Mouse (Mus musculus) frontal cortex, adult 2 months (tissue): ENCODE data around the gene Rps25. TPM values are rescaled to one million over a fixed set of nuclear protein-coding genes. Genes with fewer than 3 reads are reported as not detected.
"Not testable (repeated sequence)": the region's sequence is repeated elsewhere in the genome, so short reads cannot be mapped to it uniquely, and the experiment has no call there.

Source experiments
- DNase-seq, 2 experiments: peaks; one replicate each; pipeline ENCODE4 v3.0.0; 2022; ENCODE audit warnings: low spot score in 1 of 2; ENCODE audit errors: extremely low spot score in 1 of 2
- polyA plus RNA-seq: library from polyadenylated mRNA; depleted of rRNA; stranded (reverse); fragments of >200 nt; gene quantifications from 2 replicates; pipeline ENCODE4 v1.2.3, GENCODE M21; 2012; rRNA removed

Gene Rps25
- 510 and 649 TPM in 2 replicates for polyA plus RNA-seq

- DNase-seq: peak; percentile 86 to 94
Measured at GRCm38 (mm10) chr9:44406906-44407751, at the start of gene Rps25, which contains the start of gene Trappc4. TSS of gene Rps25 (plus strand) at chr9:44407139. TSS of gene Trappc4 (minus strand) at chr9:44407600.

- DNase-seq: no peak
Measured at GRCm38 (mm10) chr9:44357207-44357606, 49.7 kb upstream of the Rps25 start.

GRCm38 (mm10) chr9:44361190-44361917 lies 45.6 kb upstream of the Rps25 start, which contains the start of gene Vps11:
TSS of gene Vps11 (minus strand) at chr9:44361670.
- peak; percentile 87 to 97 for DNase-seq

- not testable (repeated sequence) for DNase-seq
Measured at GRCm38 (mm10) chr9:44361931-44362330, 45.0 kb upstream of the Rps25 start.

- DNase-seq: peak in 1 of 2 experiments; percentile 35
Measured at GRCm38 (mm10) chr9:44364480-44364879, 42.5 kb upstream of the Rps25 start.

- DNase-seq: no peak
Measured at GRCm38 (mm10) chr9:44373386-44373785, 33.6 kb upstream of the Rps25 start.

GRCm38 (mm10) chr9:44376141-44376540 lies 30.8 kb upstream of the Rps25 start:
- DNase-seq: no peak

GRCm38 (mm10) chr9:44377335-44377734 lies 29.6 kb upstream of the Rps25 start:
- not testable (repeated sequence) for DNase-seq

- no peak for DNase-seq
Measured at GRCm38 (mm10) chr9:44378153-44378730, 28.7 kb upstream of the Rps25 start.

GRCm38 (mm10) chr9:44379054-44379834 lies 27.7 kb upstream of the Rps25 start, which contains the start of gene Hyou1:
TSS of gene Hyou1 (plus strand) at chr9:44379490.
- peak; percentile 97 to 99 for DNase-seq

GRCm38 (mm10) chr9:44379862-44380261 lies 27.1 kb upstream of the Rps25 start:
- no peak for DNase-seq

- DNase-seq: no peak
Measured at GRCm38 (mm10) chr9:44384596-44384995, 22.3 kb upstream of the Rps25 start.

- DNase-seq: no peak
Measured at GRCm38 (mm10) chr9:44387221-44387620, 19.7 kb upstream of the Rps25 start.

- DNase-seq: peak in 1 of 2 experiments; percentile 66
Measured at GRCm38 (mm10) chr9:44389273-44389672, 17.7 kb upstream of the Rps25 start.

GRCm38 (mm10) chr9:44391466-44391865 lies 15.5 kb upstream of the Rps25 start:
- DNase-seq: peak in 1 of 2 experiments; percentile 80

GRCm38 (mm10) chr9:44396684-44397411 lies 10.1 kb upstream of the Rps25 start, which contains the start of gene Slc37a4:
TSS of gene Slc37a4 (plus strand) at chr9:44396852.
- DNase-seq: peak; percentile 93 to 95

- no peak for DNase-seq
Measured at GRCm38 (mm10) chr9:44398087-44398486, 8.9 kb upstream of the Rps25 start.

- no peak for DNase-seq
Measured at GRCm38 (mm10) chr9:44398551-44398950, 8.4 kb upstream of the Rps25 start.

- no peak for DNase-seq
Measured at GRCm38 (mm10) chr9:44399114-44399794, 7.7 kb upstream of the Rps25 start.
